Mouse (Mus musculus): ENCODE measurements around the gene Flot1.

DNA sequence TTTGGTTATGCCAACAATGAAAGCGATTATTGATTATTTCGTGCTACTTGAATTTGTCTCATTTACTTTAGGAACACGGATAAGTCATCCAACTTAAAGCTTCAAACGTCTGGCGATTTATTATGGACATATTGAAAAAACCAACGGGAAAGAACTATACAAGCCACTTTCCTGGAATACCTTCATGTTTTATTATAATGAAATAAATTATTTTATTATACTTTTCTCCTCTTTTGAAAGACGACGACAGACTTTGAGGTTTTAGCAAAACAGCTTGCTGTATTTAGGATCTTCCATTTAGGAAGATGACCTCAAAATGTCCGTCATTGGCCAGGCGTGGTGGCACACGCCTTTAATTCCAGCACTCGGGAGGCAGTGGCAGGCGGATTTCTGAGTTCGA lies 17.5 kb downstream of the Flot1 start:
- TF ChIP-seq CTCF (IDR thresholded peaks at IDR 0.05; ENCODE audit: control insufficient read depth, insufficient read depth, low read length) = no peak
- TF ChIP-seq POLR2A (IDR thresholded peaks at IDR 0.05; ENCODE audit: borderline replicate concordance, control insufficient read depth, low read depth, low read length) = no peak

Data from bone marrow, adult 2 months (tissue).